Comparison of ENCODE assay signal across 21 mouse cellular contexts in the genomic region with DNA sequence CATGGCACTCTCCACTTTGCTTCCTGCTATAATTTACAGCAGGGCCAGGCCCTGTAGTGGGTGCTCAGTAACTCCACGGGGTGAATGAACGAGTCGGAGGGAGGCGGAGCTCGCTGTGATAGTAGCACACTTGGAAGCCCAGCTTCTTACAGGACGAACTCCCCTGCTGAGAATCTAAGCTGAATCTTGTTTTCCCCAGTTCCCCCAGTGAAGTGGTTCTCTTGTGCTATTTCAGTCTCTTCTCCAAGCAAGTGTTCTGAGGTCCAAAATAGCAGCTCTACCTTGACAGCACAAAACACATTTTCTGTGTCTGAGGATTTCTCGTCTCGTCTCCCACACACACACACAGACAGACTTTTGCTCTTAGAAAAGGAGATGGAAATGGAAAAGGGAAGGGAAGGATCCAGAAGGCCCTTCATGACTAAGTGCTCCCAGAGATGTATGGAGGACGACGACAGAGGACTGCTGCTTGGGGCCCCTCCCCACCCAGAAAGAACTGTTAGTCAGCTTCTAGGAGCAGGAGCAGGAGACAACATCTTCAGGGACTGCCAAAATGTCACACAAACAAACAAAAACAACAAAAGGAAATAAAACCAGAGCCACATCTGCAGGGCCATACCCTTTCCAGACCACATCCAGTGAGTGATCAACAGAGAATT. TPM values are rescaled to one million over a fixed set of nuclear protein-coding genes. Genes with fewer than 3 reads are reported as not detected.
DNase-seq lines count a peak whose midpoint lies in the region; ATAC-seq and TF ChIP-seq lines count a peak whose summit lies in the region.
"Had no signal": no experiment of that assay in that cellular context is flagged by ENCODE, and none has a peak within 500 bp of the region (broad histone marks: within the 10 kb centered on the region; RNA-seq: fewer than 3 reads in every experiment).

No protein-coding gene starts in this region.

- no peaks in the 10 kb centered on the region for H3K9me3 ChIP-seq in heart, embryonic 15.5 days (replicated peaks)
- no peaks in the 10 kb centered on the region for H3K9me3 ChIP-seq in midbrain, postnatal 0 days (ENCODE audit: low read length)
- H3K9me3 ChIP-seq: limb, embryonic 12.5 days; liver, embryonic 12.5 days; neural tube, embryonic 12.5 days had no signal

- peaks cover 31% of the 10 kb centered on the region for H3K36me3 ChIP-seq in heart, embryonic 15.5 days
- peaks cover 27% of the 10 kb centered on the region for H3K36me3 ChIP-seq in midbrain, postnatal 0 days (ENCODE audit: insufficient read depth, low read length)

- no peak overlapping the region for H3K9ac ChIP-seq in heart, embryonic 15.5 days
- no peak overlapping the region for H3K9ac ChIP-seq in midbrain, postnatal 0 days (replicated peaks; ENCODE audit: low read length, poor library complexity, severe bottlenecking)
- H3K9ac ChIP-seq: limb, embryonic 12.5 days; liver, embryonic 12.5 days; lung, embryonic 14.5 days; neural tube, embryonic 12.5 days had no signal

- no peak overlapping the region for H3K4me3 ChIP-seq in heart, embryonic 15.5 days
- no peak overlapping the region for H3K4me3 ChIP-seq in midbrain, postnatal 0 days (ENCODE audit: low read depth, low read length)
- H3K4me3 ChIP-seq: limb, embryonic 12.5 days; liver, embryonic 12.5 days; neural tube, embryonic 12.5 days had no signal

- intact Hi-C loops in heart, postnatal 25 days (cut with DNase I) = no loop called here

- no peak for ATAC-seq in heart, embryonic 15.5 days (replicated peaks; ENCODE audit: insufficient number of reproducible peaks, insufficient read depth, low FRiP score, low read depth)
- ATAC-seq in midbrain, postnatal 0 days (ENCODE audit: low FRiP score) = no peak
- ATAC-seq in megakaryocyte-erythroid progenitor cell, adult 5-6 weeks (replicated peaks; ENCODE audit: low FRiP score, low TSS enrichment, poor library complexity, severe bottlenecking) = no peak
- ATAC-seq: hindbrain, embryonic 16.5 days; intestine, embryonic 16.5 days; liver, embryonic 12.5 days had no signal

- H3K4me1 ChIP-seq in heart, embryonic 15.5 days (replicated peaks) = peaks cover 17% of the 10 kb centered on the region
- no peaks in the 10 kb centered on the region for H3K4me1 ChIP-seq in midbrain, postnatal 0 days (ENCODE audit: insufficient read depth, low read length)
- H3K4me1 ChIP-seq: limb, embryonic 12.5 days; neural tube, embryonic 12.5 days had no signal

- peak overlapping the region; percentile 32 for H3K27ac ChIP-seq in heart, embryonic 15.5 days
- no peak overlapping the region for H3K27ac ChIP-seq in midbrain, postnatal 0 days (ENCODE audit: low read depth, low read length)
- H3K27ac ChIP-seq: limb, embryonic 12.5 days; liver, embryonic 12.5 days; neural tube, embryonic 12.5 days had no signal

- no peaks in the 10 kb centered on the region for H3K27me3 ChIP-seq in heart, embryonic 15.5 days
- H3K27me3 ChIP-seq in midbrain, postnatal 0 days (ENCODE audit: insufficient read depth, low read length) = no peaks in the 10 kb centered on the region
- H3K27me3 ChIP-seq: CH12.LX; limb, embryonic 12.5 days; liver, embryonic 12.5 days; neural tube, embryonic 12.5 days had no signal

- WGBS in heart, embryonic 15.5 days = 53% methylated on average over 10 of the region's 10 CpGs
- WGBS in midbrain, postnatal 0 days = 83% methylated on average over 10 of the region's 10 CpGs

- H3K4me2 ChIP-seq in heart, embryonic 15.5 days = no peak overlapping the region
- H3K4me2 ChIP-seq in midbrain, postnatal 0 days (ENCODE audit: low read depth, low read length, poor library complexity, severe bottlenecking) = no peak overlapping the region
- H3K4me2 ChIP-seq: limb, embryonic 12.5 days; liver, embryonic 12.5 days; lung, embryonic 14.5 days; midbrain, embryonic 11.5 days; neural tube, embryonic 12.5 days had no signal

- no peak for TF ChIP-seq CTCF in midbrain, postnatal 0 days (IDR thresholded peaks at IDR 0.05)

- DNase-seq in frontal cortex, adult 2 months (ENCODE audit: extremely low spot score in 1 of 2, low spot score in 1 of 2) = peak; percentile 66 to 79
- DNase-seq in frontal cortex, postnatal 25 days (ENCODE audit: low spot score in 2 of 2) = no peak
- no peak for DNase-seq in heart, postnatal 25 days (ENCODE audit: low spot score)
- DNase-seq in 3T3-L1 (ENCODE audit: low read depth, low spot score) = peak; percentile 42
- DNase-seq in left cerebral cortex, adult 9 months (ENCODE audit: low spot score in 2 of 2) = peak; percentile 69 to 71
- no peak for DNase-seq in midbrain, postnatal 0 days (ENCODE audit: low spot score)
- DNase-seq: cerebellum, adult 2 months; cerebellum, postnatal 36 days; kidney, postnatal 36 days; lung, embryonic 14.5 days; lung, postnatal 4 days; thymus, postnatal 14 days had no signal

RNA-seq across cellular contexts. Expression of gene Vps33a, which starts 20.9 kb away (rescaled TPM):
- 50.9 and 56.4 TPM in 2 replicates for polyA plus RNA-seq in frontal cortex, adult 2 months (2012; rRNA removed)
- 17.3 and 21.1 TPM in 2 replicates for polyA plus RNA-seq in heart, embryonic 15.5 days (2015; fragmentation: Nextera tagmentation; extraction: Ambion mirVana)
- total RNA-seq in heart, postnatal 25 days (2021) = 10 to 100 TPM; 24.8 to 34.0 TPM
- 56.2 and 58.1 TPM in 2 replicates for total RNA-seq in midbrain, postnatal 0 days (2014; rRNA removed)
- 39.4 and 42.0 TPM in 2 replicates for polyA plus RNA-seq in midbrain, postnatal 0 days (2015; fragmentation: Nextera tagmentation; extraction: Ambion mirVana)
- total RNA-seq in megakaryocyte-erythroid progenitor cell, adult 5-6 weeks (2014; fragmentation: Nextera tagmentation) = 30.6 and 35.7 TPM in 2 replicates
- 20.8 and 31.6 TPM in 2 replicates for total RNA-seq in megakaryocyte-erythroid progenitor cell, adult 5-6 weeks (2017)

Comparison
In these comparisons a context has a peak if more than half of its experiments do, and no peak if none do; other contexts are left out.
1. DNase-seq: peak in frontal cortex, adult 2 months (2 of 2), 3T3-L1 (single experiment) and left cerebral cortex, adult 9 months (2 of 2); none in frontal cortex, postnatal 25 days (0 of 2), heart, postnatal 25 days (single experiment) and midbrain, postnatal 0 days (single experiment).